Mouse (Mus musculus): ENCODE measurements around the gene Ankrd40. TPM values are rescaled to one million over a fixed set of nuclear protein-coding genes. Genes with fewer than 3 reads are reported as not detected.

Gene Ankrd40
- polyA plus RNA-seq, 1 experiment: 151 TPM

DNA sequence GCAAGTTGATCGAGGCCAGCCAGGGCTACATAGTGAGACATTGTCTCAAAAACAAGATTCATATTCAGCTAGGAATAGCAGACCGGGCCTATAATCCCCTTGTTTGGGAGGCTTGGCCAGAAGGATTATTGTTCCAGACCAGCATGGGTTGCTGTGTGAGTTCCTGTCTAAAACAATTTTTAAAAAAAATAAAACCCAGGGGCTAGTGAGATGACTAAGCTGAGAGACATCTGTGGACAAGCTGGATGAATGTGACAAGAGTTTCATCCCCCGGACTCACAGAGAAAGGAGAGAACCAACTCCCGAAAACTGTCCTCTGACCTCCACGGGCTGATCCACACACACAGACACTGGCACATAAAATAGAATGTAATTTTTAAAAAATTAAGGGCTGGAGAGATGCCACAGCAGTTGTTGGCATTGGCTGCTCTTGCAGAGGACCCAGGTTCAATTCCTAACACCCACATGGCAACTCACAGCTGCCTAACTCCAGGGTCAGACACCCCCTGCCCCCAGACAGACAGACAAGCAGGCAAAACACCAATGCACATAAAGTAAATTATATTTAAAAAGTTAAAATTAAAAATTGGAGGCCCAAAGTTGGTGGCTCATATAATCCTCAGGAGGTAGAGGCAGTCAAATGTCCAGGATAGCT lies 4.4 kb upstream of the Ankrd40 start:
- no peak for DNase-seq (ENCODE audit: low read depth)

DNA sequence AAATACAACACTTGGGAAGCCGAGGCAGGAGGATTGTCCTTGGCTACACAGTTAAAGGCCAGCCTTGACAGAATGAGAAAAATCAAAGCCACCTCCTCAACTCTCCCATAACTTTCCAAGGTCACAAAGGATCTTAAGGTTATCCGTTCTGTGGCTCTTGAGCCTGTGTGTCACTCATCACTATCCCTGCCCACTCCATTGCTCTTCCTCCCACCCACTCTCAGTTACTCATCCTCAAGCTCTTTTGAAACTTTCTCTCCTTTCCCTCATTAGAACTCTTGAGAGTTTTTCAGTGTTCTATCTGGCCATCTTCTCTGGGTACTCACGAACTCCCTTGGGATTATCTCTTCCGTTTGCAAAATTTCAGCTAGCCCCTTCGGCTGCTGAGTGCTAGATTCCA lies 3.2 kb upstream of the Ankrd40 start:
- DNase-seq (ENCODE audit: low read depth): no peak

DNA sequence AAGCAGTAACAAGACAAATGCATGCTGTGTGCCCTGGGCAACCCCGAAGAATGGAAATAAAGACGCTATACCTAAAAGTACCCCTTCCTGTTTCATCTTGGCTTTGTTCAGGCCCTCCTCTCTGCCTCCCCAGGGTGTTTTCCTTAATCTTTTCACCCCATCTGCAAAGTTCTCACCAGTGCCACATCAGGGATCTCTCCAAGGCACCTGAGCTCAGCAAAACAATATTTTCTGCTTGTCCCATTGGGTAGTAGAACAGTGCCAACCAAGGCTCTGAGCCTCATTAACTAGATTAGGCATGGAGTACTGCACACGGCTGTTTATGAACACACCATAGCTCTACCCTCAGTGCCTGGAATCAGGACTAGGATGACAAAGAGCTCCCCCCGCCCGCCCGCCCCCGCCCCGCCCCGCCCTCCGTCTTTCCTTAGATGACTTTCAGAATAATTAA lies 815 bp upstream of the Ankrd40 start:
- peak; percentile 64 for DNase-seq (ENCODE audit: low read depth)

DNA sequence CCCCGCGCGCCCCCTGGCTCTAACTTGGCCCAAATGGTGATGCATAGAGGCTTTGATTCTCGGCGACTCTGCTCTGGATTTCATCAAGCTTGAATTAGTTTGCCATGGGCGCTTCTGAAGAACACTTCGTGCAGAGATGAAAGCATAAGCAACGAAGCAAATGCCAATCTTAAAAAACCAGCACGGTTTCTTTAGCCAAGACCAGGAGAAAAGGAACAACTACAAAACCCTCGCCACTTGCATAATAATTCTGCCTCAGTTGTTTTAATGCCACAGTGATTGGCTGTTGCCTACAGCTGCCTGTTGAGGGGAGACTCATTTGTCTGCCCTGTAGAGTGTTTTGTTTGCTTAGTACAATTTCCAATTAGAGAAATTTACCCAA lies 834 bp downstream of the Ankrd40 start:
- no peak for DNase-seq (ENCODE audit: low read depth)

DNA sequence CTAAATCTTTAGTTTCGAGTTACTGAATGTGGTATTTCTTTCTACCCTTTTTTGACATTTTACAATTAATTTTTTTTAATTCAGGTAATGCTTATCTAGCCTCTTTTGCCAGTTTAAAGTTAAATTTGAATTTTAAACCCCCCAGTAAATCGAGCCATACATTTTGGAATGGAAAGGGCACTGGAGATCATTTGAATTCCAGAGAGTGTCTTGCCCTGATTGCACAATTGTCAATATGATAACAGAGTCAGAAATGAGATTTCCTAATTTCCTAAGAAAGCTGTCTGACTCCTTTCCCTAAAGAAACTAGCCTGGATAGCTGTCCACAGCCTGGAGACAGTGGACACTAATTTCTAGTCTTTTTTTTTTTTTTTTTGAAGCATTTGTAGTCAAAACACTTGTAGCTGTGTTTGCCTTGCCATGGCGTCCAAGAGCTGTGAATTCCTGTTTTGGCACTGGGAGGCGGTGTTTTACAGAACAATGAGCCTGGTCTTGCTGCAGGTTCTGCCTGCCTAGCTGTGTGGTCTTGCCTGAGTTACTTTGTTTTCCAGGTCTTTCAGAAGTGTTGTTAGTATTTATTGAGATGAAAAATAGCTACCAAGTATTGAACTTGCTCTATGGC lies 1.6 kb downstream of the Ankrd40 start:
- no peak for DNase-seq (ENCODE audit: low read depth)

DNA sequence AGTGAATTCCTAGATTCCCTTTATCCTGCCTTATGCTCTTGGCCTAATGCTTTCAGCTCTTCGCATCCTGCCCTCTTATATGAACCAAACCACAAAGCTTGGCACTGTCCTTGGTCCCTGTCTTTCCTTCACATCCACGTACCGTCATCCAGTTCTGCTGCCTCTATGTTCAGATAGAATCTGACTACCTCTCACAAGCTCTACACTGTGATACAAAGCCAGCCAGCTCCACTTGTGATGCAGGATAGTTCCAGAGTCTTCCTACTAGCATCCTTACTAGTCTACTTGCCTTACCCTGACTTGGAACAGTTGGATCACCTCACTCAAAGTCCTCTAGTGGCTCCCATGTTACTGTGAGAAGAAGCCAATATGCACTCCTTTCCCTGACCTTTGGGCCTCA lies 2.4 kb downstream of the Ankrd40 start:
- DNase-seq (ENCODE audit: low read depth): no peak

DNA sequence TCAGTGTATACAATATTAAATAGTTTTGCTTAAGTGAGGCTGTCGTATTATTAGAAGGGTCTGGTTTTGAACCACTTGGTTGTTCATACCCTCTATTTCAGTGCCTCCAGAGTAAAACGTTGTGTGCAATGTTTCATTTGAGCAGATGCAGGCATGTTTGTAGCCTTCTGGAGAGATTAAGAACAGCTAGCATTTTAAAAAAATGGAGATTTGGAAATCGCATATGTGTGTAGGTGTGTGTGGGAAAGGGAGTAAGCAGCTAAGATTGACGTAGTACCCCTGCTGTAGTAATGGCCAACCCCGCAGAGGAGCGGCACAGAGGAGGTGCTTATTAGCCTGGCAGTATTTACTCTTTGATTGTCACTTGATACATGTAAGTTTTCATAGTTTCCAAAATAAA lies 4.9 kb downstream of the Ankrd40 start:
- DNase-seq (ENCODE audit: low read depth): no peak

DNA sequence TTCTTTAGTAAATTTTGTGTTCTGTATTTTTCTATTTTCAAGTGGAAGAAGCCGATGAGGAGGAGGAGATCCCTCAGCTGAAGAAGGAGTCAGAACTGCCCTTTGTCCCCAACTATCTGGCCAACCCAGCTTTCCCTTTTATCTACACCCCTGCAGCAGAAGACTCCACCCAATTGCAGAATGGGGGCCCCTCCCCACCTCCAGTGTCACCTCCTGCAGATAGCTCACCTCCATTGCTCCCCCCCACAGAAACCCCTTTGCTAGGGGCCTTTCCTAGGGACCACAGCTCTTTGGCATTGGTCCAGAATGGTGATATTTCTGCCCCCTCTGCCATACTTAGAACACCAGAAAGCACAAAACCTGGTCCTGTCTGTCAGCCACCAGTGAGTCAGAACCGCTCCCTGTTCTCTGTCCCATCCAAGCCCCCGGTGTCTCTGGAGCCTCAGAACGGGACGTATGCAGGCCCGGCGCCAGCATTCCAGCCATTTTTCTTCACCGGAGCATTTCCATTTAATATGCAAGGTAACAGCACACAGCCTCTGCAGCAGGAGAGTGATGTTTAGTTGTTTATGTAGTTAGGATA lies 6.7 kb downstream of the Ankrd40 start:
- no peak for DNase-seq (ENCODE audit: low read depth)

DNA sequence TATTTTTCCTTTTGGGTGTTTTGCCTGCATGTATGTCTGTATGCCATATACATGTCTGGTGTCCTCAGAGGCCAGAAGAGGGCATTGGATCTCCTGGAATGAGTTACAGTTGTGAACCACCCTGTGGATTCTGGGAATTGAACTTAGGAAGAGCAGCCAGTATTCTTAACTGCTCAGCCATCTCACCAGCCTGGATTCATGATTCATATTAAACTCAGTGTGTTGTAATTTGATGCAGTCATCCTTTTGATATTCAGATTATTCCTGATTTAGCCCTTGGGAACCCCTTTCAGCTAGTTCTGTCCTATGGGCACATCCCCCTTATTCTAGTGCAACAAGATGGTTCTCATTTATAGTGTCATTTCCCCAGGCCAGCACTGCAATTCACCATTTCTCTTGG lies 8.8 kb downstream of the Ankrd40 start:
- no peak for DNase-seq (ENCODE audit: low read depth)

DNA sequence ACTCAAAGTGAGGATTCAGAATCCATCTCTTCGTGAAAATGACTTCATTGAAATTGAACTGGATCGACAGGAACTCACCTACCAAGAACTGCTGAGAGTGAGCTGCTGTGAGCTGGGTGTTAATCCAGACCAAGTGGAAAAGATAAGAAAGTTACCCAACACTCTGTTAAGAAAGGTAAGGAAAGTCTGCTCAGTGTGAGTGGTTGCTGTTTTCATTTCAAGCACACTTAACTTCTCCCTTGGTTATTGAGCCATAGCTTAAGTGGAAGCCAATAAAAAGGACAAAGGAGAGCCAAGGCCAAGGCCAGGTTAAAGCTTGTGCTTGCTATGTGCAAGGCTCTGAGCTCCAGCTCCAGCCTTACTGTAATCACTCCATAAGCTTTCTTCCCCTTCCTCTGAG lies 10.5 kb downstream of the Ankrd40 start:
- DNase-seq (ENCODE audit: low read depth): no peak

- DNase-seq (ENCODE audit: low read depth): no peak
Measured at GRCm38 (mm10) chr11:94339732-94340585, 12.2 kb downstream of the Ankrd40 start.

DNA sequence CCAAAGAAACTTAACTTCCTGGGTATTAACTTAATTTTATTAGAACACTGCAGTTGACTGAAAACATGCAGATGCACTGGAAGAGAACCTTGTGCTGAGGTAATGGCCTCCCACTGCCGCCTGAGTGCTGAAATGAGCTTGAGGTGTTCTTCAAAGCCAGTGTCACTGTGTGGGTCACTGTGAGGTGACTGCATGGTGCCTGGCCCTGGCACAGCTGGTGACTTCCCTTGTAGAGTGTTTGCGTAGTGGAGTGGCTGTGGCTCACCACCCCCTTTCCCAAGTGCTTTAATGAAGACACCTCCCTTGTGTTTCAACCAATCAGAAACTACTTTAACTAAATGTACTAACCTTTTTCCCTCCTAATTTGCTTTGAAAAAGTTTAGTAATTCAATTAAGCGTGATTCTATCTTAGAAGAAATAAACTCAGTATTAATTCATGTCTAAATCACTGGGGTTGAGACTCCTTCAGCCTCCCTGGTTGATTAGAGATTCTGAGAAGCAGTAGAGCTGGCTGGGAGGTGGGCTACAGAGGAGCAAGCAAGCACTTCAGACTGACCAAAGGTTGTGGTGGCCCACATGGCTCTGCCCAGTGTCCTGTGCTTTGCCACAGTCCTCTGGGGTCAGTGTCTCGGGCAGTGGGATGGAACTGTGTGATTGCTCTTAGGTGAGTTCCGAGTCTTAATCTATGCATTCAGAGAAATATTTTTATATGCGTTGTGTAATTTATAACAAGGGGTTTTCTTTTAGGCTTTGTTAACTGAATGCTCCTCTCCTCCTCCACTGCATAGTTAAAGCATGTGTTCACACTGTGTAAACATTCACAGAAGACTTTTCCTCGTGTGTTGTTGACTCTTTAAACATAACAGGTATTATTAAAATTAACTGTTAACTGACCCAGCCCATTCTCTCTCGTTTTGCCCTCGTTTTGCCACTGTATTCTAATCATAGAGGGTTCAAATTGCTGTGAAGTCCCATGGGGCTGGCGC lies 13.4 kb downstream of the Ankrd40 start:
- DNase-seq (ENCODE audit: low read depth): no peak

DNA sequence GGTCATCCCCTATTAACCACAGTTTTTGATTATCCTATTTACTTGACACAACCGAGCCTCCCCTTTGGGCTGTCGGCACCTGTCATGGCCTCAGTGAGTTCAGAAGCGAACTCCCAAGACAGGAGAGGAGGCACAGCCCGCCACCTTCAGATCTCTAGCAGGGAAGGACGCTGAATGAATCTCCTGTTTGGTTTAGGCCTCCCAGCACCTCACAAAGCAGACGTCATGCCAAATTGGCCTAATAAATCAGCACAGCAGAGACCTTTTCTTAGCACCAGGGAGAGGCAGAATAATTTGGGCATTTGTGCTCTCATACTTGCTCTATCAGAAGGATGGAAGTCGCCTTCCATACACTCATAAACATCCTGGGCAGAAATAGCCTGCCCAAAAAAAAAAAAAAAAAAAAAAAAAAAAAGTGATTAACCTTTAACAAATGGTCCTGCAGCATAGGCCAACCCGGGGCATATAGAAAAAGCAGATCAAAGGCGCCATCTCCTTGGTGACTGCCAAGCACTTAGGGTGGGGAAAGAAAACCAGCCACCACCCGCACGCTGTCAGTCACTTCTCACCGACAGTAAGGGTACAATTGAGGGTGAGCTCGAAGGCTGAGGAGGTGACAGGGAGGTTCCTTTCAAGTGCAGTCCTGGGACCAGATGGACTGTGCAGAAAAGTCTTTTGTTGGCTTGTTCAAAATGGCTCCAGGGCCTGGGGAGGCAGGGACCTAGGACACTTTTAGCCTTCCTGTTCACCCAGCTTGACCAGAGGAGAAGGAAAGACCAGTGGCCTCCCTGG lies 14.5 kb downstream of the Ankrd40 start:
- DNase-seq (ENCODE audit: low read depth): no peak

DNA sequence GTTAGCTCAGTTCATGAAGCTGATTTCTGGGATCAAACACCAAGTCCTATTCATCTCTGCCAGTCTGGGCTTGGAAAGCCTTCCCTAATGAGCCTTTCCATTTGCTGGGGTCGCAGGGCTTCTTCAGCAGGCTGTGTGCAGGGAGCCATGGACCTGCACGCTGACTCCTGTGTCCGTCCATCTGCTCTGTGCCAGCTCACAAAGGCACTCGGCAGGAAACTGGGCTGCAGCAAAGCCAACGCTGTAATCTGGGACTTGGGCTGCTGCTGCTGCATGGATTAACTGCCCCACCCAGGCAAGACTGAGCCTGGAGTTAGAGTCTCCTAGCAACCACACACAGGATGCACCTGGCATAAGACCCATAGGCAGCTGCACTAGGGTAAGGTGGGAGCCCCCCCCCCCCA lies 16.2 kb downstream of the Ankrd40 start:
- DNase-seq (ENCODE audit: low read depth): no peak

GRCm38 (mm10) chr11:94344470-94344869 lies 16.7 kb downstream of the Ankrd40 start:
- DNase-seq (ENCODE audit: low read depth): no peak

DNA sequence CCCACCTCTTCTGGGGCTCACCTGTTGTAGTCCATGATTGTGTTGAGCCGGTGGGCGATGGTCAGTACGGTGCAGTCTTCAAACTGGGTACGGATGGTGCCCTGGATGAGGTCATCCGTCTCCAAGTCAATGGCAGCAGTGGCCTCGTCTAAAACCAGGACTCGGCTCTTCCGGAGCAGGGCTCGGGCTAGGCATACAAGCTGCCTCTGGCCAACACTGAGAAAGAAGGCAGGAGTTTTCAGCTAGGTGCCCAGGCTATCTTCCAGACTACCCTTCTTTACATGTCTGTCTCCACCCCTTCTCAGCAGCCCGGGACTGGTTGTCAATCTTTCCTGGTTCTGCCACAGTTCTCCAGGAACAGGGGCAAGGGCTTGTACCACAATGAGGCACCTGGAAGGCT lies 18.1 kb downstream of the Ankrd40 start:
- no peak for DNase-seq (ENCODE audit: low read depth)

GRCm38 (mm10) chr11:94346611-94347010 lies 18.8 kb downstream of the Ankrd40 start:
- DNase-seq (ENCODE audit: low read depth): no peak

DNA sequence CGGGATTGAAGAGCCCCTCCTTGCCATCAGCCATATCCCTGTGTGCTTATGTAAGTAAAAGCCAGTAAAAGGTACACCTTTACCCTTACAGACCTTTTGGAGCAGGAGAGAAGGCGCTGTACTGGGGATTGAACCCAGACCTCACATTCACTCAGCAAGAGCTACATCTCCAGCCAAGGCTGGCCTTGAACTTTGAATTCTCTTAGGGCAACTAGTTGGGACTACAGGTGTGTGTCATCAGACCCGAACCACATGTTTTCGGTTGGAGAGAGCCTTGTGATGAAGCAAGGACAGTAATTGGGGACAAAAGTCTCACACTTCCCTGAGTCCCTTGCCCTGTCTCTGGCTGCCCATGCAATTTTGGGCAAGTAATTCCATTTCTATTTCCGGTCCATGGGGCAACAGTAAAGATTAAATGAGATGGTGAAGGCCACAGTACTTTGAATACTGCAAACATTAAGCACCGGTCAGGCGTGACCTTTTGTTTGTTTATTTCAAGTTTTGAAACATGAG lies 19.3 kb downstream of the Ankrd40 start:
- DNase-seq (ENCODE audit: low read depth): no peak

- no peak for DNase-seq (ENCODE audit: low read depth)
Measured at GRCm38 (mm10) chr11:94349839-94350238, 22.0 kb downstream of the Ankrd40 start.

- DNase-seq (ENCODE audit: low read depth): no peak
Measured at GRCm38 (mm10) chr11:94350337-94350736, 22.5 kb downstream of the Ankrd40 start.

Measured in gonadal fat pad, adult 2 months (tissue).